Mouse (Mus musculus): ENCODE measurements around the gene Dnajc13. TPM values are rescaled to one million over a fixed set of nuclear protein-coding genes. Genes with fewer than 3 reads are reported as not detected.
A peak's percentile ranks its signal among the peaks of the same experiment; 100 is the strongest.

Gene Dnajc13
- polyA plus RNA-seq, 1 experiment from 2014 or later = 20.8 TPM

DNA sequence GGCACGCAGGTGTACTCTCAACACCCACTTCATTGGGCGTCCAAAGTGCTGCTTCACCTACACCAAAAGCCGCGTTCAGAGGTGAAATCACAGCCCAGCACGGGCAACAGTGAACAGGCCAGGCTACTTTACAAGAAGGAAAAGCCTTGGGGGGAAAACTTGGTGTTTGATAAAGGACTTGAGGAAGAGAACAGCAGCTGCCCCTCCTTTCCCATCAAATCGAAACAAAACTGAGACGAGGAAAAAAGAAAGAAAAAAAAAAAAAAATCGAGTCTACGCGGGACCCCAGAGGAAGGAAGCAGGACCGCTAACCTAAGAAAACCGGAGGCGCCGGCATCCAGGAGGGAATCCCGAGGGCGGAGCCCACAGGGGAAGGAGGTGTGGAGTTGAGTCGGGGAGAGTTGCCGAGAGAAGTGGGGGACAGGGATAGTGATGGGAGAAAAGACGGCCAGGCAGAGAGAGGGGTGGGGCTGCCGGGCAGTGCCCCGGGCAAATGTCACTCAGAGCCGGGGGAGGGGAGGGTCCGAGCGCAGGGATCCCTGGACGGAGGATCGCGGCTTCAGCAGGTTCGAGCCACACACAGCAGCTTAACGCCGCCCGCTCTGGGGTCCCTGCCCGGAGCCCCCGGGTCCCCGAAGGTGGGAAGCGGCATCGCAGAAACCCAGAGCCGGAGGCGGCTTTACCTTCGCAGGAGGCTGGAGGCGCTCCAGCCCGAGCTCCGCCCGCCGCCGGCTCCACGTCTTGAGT lies 541 bp downstream of the Dnajc13 start:
- Histone ChIP-seq H3K4me2 (ENCODE audit: low read length) (peak overlapping the region; percentile 65), H3K27ac (peak overlapping the region; percentile 96), H3K4me3 (replicated peaks; ENCODE audit: low read depth, low read length) (peak overlapping the region; percentile 98), H3K4me1 (replicated peaks; ENCODE audit: insufficient read depth, low read length) (0 out of 2 replicates have a peak, but pooled peaks cover 10% of the 10 kb centered on the region), H3K36me3 (ENCODE audit: insufficient read depth, low read length) (no peaks in the 10 kb centered on the region), H3K27me3 (ENCODE audit: insufficient read depth, low read length) (no peaks in the 10 kb centered on the region), H3K9ac (ENCODE audit: low read depth, low read length) (peak overlapping the region; percentile 97), H3K9me3 (replicated peaks; ENCODE audit: low read length) (no peaks in the 10 kb centered on the region)
- WGBS = under 1% methylated on average over 39 of the region's 46 CpGs
- ATAC-seq (replicated peaks; ENCODE audit: low FRiP score, low read depth) (peak; percentile 70), DNase-seq (ENCODE audit: low spot score) (peak; percentile 71)
- no peak for TF ChIP-seq CTCF (IDR thresholded peaks at IDR 0.05; ENCODE audit: low read depth)

DNA sequence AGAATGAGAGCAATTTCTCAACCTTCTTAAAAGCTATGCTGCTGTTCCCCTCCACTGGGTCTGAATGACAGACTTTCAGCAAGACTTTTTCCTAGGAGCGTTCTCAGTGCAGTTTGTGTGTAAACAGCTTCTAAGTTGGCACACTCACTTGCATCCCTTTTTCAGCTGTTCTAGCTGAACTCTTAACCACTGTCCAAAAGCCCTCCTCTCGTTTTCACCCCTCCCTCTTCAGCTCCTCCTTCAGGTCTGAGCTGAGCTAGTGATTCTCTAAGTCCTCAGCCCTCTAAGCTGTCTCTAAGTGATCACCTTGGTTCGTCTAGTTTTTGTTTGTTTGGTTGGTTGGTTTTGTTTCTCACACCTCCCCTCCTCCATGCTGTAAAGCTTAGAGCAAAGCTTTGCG lies 2.4 kb downstream of the Dnajc13 start:
- TF ChIP-seq CTCF (IDR thresholded peaks at IDR 0.05; ENCODE audit: low read depth) = no peak
- no peak for DNase-seq (ENCODE audit: low spot score)
- H3K4me3 ChIP-seq (replicated peaks; ENCODE audit: low read depth, low read length) = no peak overlapping the region
- no peaks in the 10 kb centered on the region for H3K9me3 ChIP-seq (replicated peaks; ENCODE audit: low read length)
- H3K9ac ChIP-seq (ENCODE audit: low read depth, low read length) = no peak overlapping the region
- peak overlapping the region; percentile 65; the same call in 1 of the 2 replicates for H3K4me2 ChIP-seq (ENCODE audit: low read length)
- 28% methylated on average over 4 of the region's 4 CpGs for WGBS
- ATAC-seq (replicated peaks; ENCODE audit: low FRiP score, low read depth) = no peak
- no peaks in the 10 kb centered on the region for H3K27me3 ChIP-seq (ENCODE audit: insufficient read depth, low read length)
- no peaks in the 10 kb centered on the region for H3K36me3 ChIP-seq (ENCODE audit: insufficient read depth, low read length)
- no peak overlapping the region for H3K27ac ChIP-seq
- 0 out of 2 replicates have a peak, but pooled peaks cover 10% of the 10 kb centered on the region for H3K4me1 ChIP-seq (replicated peaks; ENCODE audit: insufficient read depth, low read length)

DNA sequence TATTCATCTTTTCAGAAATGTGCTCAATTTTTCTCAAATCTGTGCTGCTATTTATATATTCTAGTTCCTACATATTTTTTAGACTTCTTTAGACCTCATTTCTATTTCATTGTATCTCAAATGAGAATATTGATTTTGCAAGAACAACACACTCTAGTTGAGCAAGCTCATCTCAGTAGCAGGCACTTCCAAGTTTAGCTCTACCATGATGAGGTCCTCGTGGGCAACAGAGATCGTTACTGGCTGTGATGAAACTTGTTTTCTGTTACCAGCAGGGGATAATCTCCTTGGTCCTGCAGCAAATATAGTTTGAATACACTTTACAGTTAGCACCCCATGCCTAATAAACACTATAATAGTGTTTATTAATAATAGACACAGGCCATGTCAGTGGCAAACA lies 6.6 kb downstream of the Dnajc13 start:
- 81% methylated on average over 2 of the region's 2 CpGs for WGBS
- 0 out of 2 replicates have a peak, but pooled peaks cover 8% of the 10 kb centered on the region for H3K4me1 ChIP-seq (replicated peaks; ENCODE audit: insufficient read depth, low read length)
- no peak overlapping the region for H3K27ac ChIP-seq
- TF ChIP-seq CTCF (IDR thresholded peaks at IDR 0.05; ENCODE audit: low read depth) = no peak
- H3K9ac ChIP-seq (ENCODE audit: low read depth, low read length) = no peak overlapping the region
- no peaks in the 10 kb centered on the region for H3K9me3 ChIP-seq (replicated peaks; ENCODE audit: low read length)
- no peak overlapping the region for H3K4me2 ChIP-seq (ENCODE audit: low read length)
- DNase-seq (ENCODE audit: low spot score) (no peak), ATAC-seq (replicated peaks; ENCODE audit: low FRiP score, low read depth) (no peak)
- H3K4me3 ChIP-seq (replicated peaks; ENCODE audit: low read depth, low read length) = no peak overlapping the region
- no peaks in the 10 kb centered on the region for H3K27me3 ChIP-seq (ENCODE audit: insufficient read depth, low read length)
- H3K36me3 ChIP-seq (ENCODE audit: insufficient read depth, low read length) = no peaks in the 10 kb centered on the region

DNA sequence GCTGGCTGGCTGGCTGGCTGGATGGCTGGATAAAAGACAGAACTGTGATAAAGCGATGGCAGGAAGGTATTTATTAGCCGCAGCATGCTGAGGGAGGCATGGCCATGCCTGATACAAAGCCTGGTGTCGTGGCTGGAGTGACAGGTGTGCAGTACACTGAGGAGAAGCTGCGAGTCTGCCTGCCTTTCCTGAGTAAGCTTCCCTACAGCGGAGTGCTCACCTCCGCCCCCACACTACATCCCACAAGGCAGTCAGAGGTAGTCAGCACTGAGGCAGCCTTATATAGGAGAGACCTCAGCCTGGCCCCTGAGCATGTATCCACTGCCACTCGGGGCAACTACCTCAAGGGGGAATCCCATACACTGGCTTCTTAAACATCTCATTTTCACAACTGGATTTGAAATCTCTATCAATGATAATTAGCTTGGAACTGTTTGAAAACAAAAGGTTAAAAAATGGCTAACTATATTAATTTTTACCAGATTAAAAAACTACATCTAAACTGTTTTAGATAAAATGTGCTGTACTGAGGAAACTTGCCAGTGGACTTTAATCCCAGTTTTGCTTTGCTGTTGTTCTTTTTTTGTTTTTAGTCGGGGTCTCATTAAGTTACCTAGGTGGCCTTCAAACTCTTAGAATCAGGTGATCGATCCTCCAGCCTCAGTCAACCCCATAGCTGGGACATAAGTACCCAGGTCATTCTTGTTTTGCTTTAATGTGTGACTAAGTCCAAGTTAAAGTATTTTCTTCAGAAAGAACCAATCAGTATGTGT lies 8.1 kb downstream of the Dnajc13 start:
- 52% methylated on average over 9 of the region's 9 CpGs for WGBS
- no peaks in the 10 kb centered on the region for H3K27me3 ChIP-seq (ENCODE audit: insufficient read depth, low read length)
- TF ChIP-seq CTCF (IDR thresholded peaks at IDR 0.05; ENCODE audit: low read depth) = no peak
- no peak overlapping the region for H3K4me3 ChIP-seq (replicated peaks; ENCODE audit: low read depth, low read length)
- no peak overlapping the region for H3K9ac ChIP-seq (ENCODE audit: low read depth, low read length)
- peak overlapping the region; percentile 18; the same call in 1 of the 2 replicates for H3K4me2 ChIP-seq (ENCODE audit: low read length)
- no peaks in the 10 kb centered on the region for H3K36me3 ChIP-seq (ENCODE audit: insufficient read depth, low read length)
- H3K9me3 ChIP-seq (replicated peaks; ENCODE audit: low read length) = no peaks in the 10 kb centered on the region
- peak overlapping the region; percentile 31; the same call in 1 of the 2 replicates for H3K27ac ChIP-seq
- H3K4me1 ChIP-seq (replicated peaks; ENCODE audit: insufficient read depth, low read length) = no peaks in the 10 kb centered on the region
- ATAC-seq (replicated peaks; ENCODE audit: low FRiP score, low read depth) = no peak
- DNase-seq (ENCODE audit: low spot score) = no peak

DNA sequence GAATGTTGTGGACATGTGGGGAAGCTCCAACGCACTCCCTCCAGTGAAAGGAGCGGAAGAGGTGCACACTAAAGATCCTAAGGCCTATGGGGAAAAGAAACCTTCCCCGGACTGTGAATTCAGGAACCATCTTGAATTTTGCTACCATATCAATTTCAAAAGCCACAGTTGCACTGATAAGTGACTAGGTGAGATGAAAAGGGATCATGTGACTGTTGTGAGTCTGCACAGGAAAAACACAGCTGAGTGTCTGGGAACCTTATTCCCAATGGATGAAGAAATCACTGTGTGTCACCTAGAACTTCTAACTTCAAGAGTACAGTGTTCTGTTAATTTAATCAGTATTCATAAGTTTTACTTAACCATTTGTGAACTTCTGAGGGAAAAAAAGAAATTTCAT lies 10.1 kb downstream of the Dnajc13 start:
- Histone ChIP-seq H3K27me3 (ENCODE audit: insufficient read depth, low read length) (no peaks in the 10 kb centered on the region), H3K4me3 (replicated peaks; ENCODE audit: low read depth, low read length) (no peak overlapping the region), H3K9ac (ENCODE audit: low read depth, low read length) (no peak overlapping the region), H3K36me3 (ENCODE audit: insufficient read depth, low read length) (no peaks in the 10 kb centered on the region), H3K4me2 (ENCODE audit: low read length) (no peak overlapping the region), H3K4me1 (replicated peaks; ENCODE audit: insufficient read depth, low read length) (peaks cover 4% of the 10 kb centered on the region; the same call in 1 of the 2 replicates), H3K9me3 (replicated peaks; ENCODE audit: low read length) (no peaks in the 10 kb centered on the region), H3K27ac (no peak overlapping the region)
- DNase-seq (ENCODE audit: low spot score) (no peak), ATAC-seq (replicated peaks; ENCODE audit: low FRiP score, low read depth) (no peak)
- 90% methylated on average over 3 of the region's 3 CpGs for WGBS
- no peak for TF ChIP-seq CTCF (IDR thresholded peaks at IDR 0.05; ENCODE audit: low read depth)

DNA sequence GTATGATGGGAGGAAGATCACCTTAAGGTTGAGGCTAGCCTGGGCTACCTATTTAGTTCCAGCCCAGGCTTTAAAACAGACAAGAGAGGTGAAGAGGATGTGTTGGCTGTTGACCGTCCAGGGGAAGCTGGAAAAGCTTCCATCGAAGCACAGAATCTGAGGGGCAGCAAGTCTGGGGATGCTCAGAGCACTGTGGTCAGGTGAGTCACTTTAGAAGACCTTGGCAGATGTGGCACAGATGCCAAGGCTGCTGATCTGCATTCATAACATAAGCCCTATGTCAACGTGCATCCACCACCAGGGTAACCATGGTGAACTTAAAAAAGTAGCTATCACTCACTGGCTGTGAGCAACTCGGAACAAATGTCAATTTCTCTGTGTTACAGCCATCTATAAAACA lies 11.0 kb downstream of the Dnajc13 start:
- no peak for DNase-seq (ENCODE audit: low spot score)
- Histone ChIP-seq H3K27ac (no peak overlapping the region), H3K9ac (ENCODE audit: low read depth, low read length) (no peak overlapping the region), H3K4me2 (ENCODE audit: low read length) (no peak overlapping the region), H3K27me3 (ENCODE audit: insufficient read depth, low read length) (no peaks in the 10 kb centered on the region), H3K4me3 (replicated peaks; ENCODE audit: low read depth, low read length) (no peak overlapping the region), H3K36me3 (ENCODE audit: insufficient read depth, low read length) (no peaks in the 10 kb centered on the region), H3K9me3 (replicated peaks; ENCODE audit: low read length) (no peaks in the 10 kb centered on the region), H3K4me1 (replicated peaks; ENCODE audit: insufficient read depth, low read length) (peaks cover 4% of the 10 kb centered on the region; the same call in 1 of the 2 replicates)
- WGBS = 86% methylated on average over 4 of the region's 4 CpGs
- no peak for ATAC-seq (replicated peaks; ENCODE audit: low FRiP score, low read depth)
- no peak for TF ChIP-seq CTCF (IDR thresholded peaks at IDR 0.05; ENCODE audit: low read depth)
